Mouse (Mus musculus) CD8-positive naive resting alpha-beta T cell, adult 2 months (primary cell): Measurements from ENCODE around the gene Kcne3.

ENCODE experiments used
- DNase-seq, 2 experiments: peaks; one replicate each; pipeline ENCODE4 v3.0.0; 2022; ENCODE audit warnings: low read depth in 2 of 2, low spot score in 2 of 2

The Kcne3 gene

DNA sequence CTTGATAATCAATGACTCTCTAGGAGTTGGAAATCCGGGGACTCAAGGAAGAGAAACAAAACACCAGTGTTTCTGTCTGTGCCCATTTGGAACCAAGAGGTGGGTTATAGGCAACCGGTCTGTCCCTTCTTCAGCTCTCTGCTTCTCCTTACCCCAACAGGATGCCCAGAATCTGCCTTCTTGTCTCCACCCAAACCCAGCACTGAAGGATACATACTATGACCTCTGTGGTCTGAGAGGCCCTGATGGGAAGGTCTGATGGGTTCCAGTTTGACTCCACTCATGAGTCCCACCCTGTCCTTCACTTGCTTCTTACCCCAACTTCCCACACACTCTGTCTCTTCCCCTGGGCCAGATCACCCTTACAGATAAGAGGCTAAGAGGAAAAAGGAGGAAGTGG is 4.9 kb downstream of the Kcne3 start:
- no peak for DNase-seq

DNA sequence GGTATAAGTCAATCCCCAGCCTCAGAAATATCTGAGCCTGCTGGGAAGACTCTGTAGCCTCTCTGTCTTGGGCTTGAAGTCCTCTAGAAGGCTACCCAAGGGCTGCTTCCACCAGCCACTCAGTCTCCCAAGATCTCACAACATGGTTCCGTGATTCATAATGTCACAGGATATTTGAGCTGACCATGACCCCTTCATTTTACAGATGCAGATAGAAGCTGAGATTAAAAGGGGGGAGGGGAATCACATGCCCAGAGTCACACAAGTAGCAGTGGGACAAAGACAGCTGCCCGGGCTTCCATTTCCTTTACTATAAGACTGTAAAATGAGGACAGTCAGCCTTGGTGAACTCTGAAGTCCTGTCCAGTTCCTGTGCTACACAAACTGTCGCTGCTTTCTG is 5.3 kb downstream of the Kcne3 start:
- DNase-seq, result no peak

- DNase-seq, result no peak
Measured at GRCm38 (mm10) chr7:100182388-100182787, 6.1 kb downstream of the Kcne3 start.

DNA sequence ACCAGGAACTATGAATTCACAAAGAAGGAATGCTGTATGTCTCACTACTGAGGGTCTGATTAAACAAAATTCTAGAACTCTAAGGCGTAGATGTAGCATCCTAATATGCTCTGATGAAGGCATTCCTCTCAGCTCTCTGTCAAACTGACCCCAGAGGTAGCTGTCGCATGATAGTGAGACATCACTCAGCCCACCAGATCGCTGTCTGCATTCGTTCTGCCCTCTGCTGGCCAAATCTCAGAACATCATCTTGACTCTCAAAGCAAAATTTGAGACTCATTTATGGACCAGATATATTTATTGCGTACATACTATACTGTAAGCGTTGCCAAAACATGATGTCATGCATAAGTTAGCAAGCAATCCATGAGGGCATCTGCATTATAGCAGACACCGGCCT is 11.3 kb downstream of the Kcne3 start:
- DNase-seq, result peak; percentile 6 to 48

- DNase-seq, result no peak
Measured at GRCm38 (mm10) chr7:100190167-100190566, 13.9 kb downstream of the Kcne3 start.

DNA sequence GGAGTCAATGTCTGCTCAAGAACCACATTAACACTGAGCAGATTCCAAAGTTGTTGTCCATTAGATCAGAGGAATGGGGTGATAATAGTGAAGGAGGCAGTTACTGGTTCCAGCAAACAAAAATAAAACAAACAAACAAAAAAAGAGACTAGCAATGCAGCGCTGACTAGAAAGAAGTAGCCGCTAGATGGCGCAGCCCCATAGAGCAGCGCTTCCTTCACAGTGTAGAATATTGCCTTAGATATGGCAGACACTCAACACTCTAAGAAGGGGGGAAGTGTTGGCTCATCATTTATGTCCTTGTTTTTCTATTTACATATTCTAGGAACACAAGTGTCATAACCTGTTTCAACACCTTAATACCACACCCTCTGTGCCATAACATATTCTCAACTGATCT is 14.5 kb downstream of the Kcne3 start:
- DNase-seq, result peak; percentile 31 to 61

GRCm38 (mm10) chr7:100201191-100201590 is 24.9 kb downstream of the Kcne3 start:
- no peak for DNase-seq

- DNase-seq, result no peak
Measured at GRCm38 (mm10) chr7:100203616-100204015, 27.3 kb downstream of the Kcne3 start.

GRCm38 (mm10) chr7:100204871-100205270 is 28.6 kb downstream of the Kcne3 start:
- DNase-seq, result no peak

DNA sequence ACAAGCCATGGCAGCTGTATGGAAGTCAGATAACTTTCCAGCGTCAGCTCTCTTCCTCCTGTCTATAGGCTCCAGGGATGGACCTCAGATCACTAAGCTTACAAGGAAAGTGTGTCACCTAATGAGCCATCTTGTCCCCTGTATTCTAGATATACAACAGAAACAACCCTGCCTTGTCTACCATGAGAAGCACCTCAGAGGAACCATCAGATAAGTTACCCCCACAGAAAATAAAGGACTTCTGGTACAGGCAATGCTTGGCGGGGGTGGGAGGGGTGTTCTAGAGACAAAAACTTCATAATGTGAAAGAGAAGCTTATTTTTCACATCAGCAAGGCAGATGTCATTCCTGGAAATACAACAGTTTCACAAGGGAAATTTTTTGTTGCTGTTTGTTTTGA is 29.8 kb downstream of the Kcne3 start:
- no peak for DNase-seq

DNA sequence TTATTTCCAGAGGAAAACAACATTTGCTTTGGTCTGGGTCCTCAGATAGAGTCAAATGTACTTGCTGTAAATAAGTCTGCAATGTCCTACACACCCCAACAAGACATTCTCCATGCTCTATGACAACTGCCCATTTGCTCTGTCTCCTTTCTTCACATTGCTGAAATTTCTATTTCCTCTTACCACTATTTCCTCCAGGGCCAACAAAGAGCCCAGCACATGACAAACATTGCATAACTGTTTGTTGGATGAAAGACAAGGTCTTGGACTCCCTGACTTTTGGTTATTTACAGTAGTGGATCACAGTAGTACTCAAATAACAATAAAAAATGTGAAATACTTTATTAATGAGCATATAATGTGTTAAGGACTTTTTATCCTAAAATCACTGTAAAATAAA is 31.6 kb downstream of the Kcne3 start:
- no peak for DNase-seq

DNA sequence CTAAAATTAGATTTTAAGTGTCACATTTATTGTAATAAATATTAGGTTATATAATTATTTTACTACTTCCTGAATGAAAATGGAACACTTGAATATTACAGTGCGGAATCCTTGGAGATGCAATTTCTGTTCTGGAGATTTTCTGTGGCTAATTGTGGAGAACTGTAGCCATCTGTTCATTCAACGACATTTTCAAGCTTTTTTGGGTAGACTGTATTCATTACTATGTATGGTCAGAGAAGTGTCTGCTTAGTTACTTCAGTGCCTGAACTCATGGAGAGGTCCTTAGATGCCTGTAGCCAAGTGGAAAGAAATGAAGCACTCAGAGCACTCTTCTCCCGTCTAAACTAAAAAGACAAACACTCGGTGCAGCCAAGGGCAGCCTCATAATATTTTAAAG is 38.0 kb downstream of the Kcne3 start:
- no peak for DNase-seq

- DNase-seq, result no peak
Measured at GRCm38 (mm10) chr7:100215116-100215732, 38.9 kb downstream of the Kcne3 start.

DNA sequence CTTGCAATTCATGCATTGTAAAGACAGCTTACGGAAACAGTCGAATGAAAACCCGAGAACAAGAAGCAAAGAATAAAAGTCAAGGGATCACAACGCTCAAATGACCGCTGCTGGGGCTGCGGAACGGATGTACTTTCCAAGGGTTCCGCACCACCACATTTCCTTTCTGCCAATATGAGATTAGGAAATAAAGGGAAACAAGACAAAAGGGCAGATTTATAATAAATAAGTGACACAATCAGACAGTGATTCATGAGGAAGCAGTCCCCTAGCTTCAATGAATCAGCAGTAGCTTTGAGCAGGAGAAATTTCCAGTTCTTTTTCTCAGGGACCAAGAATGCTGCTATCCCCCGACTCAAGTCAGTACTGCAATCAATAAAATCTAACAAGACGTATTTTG is 39.7 kb downstream of the Kcne3 start:
- no peak for DNase-seq

DNA sequence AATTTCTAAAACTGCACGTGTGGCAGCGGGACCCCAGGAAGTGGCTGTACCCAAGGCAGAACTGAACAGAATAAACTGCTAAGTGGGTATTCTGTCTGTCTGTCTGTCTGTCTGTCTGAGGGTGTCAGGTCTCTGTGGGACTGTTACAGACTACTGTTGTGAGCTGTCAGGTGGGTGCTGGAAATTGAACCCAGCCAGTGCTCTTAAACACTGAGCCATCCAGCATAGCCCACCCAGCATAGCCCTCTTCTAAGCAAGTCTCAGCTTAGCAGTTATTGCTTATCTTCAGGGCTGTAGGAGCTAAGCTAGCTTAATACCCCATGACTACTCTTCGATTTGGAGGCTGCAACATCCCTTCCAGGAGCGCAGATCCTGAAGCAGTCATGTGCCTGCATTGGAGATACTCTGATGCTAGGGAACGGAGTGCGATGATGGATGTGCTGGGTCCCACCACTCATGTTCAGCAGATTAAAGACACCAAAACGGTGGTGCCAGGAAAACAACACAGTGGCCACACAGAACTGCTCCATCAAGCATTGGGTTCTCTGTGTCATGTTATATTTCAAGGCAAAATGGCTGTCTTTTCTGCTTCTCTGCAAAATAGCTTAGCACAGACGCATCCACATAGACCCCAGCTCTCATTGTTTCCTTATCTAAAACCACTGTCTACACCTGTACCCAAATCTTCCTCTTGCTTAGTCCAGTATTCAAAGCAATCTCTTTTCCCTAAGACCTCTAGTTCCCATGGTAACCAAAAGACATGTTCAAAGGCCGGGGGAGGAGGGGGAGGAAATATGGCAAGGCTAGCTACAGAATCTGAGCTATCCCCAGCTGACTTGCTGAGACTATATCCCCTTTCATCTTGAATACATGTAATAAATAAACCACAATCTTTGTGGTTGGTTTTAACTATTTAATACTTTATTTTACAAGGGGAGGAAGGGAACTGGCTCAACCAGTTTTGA is 40.6 kb downstream of the Kcne3 start:
- DNase-seq, result no peak

DNA sequence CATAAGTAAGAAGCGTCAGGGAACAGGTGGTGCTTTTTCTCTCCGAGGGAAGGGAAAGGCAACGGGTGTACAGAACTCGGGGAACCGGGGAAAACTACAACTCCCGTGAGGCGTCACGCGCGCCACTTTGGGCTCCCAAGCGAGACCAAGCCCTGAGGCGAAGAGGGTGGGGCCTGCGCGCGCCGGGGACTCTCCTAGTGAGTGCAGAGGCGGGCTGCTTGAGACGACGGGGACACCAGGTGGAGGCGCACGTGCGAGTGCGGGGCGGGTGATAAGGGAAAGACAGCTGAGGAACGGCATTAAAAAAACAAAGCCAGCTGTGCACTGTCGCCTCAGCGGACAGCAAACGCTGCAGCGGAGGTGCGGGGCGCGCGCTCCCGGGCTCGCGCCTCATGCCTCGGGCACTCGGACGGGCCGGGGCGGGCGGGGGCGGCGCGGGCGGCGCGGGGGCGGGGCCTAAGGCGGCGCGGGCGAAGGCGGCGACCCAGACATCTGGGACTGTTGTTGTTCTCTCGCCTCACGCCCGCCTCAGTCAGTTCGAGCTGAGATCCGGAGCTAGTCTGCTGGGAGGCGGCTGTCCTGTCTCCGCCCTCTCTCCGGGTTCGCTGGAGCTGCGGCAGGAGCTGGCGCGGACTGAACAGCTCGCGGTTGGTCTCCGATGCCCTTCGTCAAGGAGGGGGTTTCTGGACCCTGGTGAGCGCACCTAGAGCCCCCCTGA is 51.0 kb downstream of the Kcne3 start, which contains the start of gene Pgm2l1:
Pgm2l1 (plus strand) TSS at position 237 of the 718 bp plus-strand sequence.
- DNase-seq, result peak; percentile 92 to 96

- DNase-seq, result peak in 1 of 2 experiments; percentile 26
Measured at GRCm38 (mm10) chr7:100227896-100228525, 51.7 kb downstream of the Kcne3 start.

DNA sequence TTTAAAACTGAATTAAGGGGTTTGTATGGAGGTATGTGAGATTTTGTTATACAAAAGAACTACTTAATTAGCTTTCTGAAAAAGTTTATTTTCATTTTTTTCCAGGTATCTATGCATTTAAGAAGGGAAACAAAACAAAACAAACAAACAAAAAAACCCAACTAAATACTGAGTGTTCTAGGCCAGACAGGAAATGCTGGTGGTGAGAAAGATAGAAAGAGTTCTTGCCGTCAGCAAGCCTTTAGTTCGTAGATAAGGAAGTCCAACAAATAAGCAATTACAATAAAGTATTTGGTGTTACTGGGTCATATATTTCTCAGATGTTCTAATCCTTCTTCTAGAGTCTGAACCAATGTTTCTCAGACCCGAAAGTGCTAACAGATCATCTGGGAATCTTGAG is 52.7 kb downstream of the Kcne3 start:
- DNase-seq, result no peak

- DNase-seq, result no peak
Measured at GRCm38 (mm10) chr7:100230646-100231045, 54.3 kb downstream of the Kcne3 start.

DNA sequence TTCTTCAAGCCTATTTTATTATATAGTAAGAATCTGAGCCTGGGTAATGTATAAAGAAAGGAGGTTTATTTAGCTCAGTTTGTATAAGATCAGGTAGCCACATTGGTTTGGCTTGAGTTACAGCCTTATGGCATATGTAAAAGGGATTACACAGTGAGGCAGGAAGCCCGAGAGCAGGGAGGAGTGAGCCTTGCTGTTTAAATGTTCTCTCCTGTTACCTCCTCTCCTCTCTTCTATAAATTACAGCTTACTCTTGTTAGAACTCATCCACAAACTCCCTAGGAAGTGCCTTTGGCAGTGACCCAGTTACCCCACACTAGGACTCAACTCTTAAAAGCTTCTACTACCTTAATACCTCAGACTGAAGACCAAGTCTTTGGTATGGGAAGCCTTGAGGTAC is 55.4 kb downstream of the Kcne3 start:
- no peak for DNase-seq

- DNase-seq, result no peak
Measured at GRCm38 (mm10) chr7:100233681-100234080, 57.4 kb downstream of the Kcne3 start.
